Mouse (Mus musculus): Measurements from ENCODE around the gene Oas1h.

The Oas1h gene

GRCm38 (mm10) chr5:120898726-120899125 is 37.5 kb downstream of the Oas1h start:
- ChIA-PET CTCF (interaction anchor here in 2 of 4 experiments (0.6 kb wide), 2 partner anchors 11 to 115 kb away, joined by 5 to 7 read pairs; partner anchors contain the start of gene Oas1g (in 1 of the 2)), POLR2A (interaction anchor here in 2 of 4 experiments (0.9 to 7.2 kb wide), 7 partner anchors 8 to 46 kb away, joined by 3 to 71 read pairs (median 19); partner anchors contain the start of genes Oas1g (in 2 of the 2) and Oas1a (in 1 of the 2))

- ChIA-PET CTCF (interaction anchor here in 1 of 4 experiments (0.6 kb wide), 1 partner anchor 99 kb away, joined by 3 read pairs; no protein-coding TSS in a partner anchor), POLR2A (interaction anchor here in 2 of 4 experiments (0.7 to 7.2 kb wide), 8 partner anchors 8 to 1525 kb away, joined by 3 to 71 read pairs (median 8); partner anchors contain the start of gene Oas1g (in 2 of the 2))
Measured at GRCm38 (mm10) chr5:120900666-120901065, 39.4 kb downstream of the Oas1h start.

GRCm38 (mm10) chr5:120902056-120902455 is 40.8 kb downstream of the Oas1h start:
- CTCF ChIA-PET, result no interaction called here
- POLR2A ChIA-PET, result interaction anchor here in 2 of 4 experiments (0.6 to 7.2 kb wide), 5 partner anchors 10 to 86 kb away, joined by 3 to 71 read pairs (median 6); partner anchors contain the start of gene Oas1g (in 1 of the 2)

- POLR2A ChIA-PET, result interaction anchor here (0.6 to 3.4 kb wide), 31 partner anchors 7 to 1306 kb away, joined by 3 to 36 read pairs (median 4); partner anchors contain the start of genes Oas1c (in 2 of the 4), Oas1g (in 2 of the 4) and Oas1h (in 1 of the 4)
- CTCF ChIA-PET, result interaction anchor here (0.5 to 1.1 kb wide), 14 partner anchors 19 to 1103 kb away, joined by 3 to 7 read pairs (median 4); partner anchors contain the start of genes Oas1g (in 2 of the 4) and Oas1c (in 1 of the 4)
Measured at GRCm38 (mm10) chr5:120906791-120907733, 45.8 kb downstream of the Oas1h start, which contains the start of gene Oas1a. Gene Oas1a, minus strand, starts transcription at chr5:120907521.

GRCm38 (mm10) chr5:120908196-120908920 is 47.1 kb downstream of the Oas1h start:
- CTCF ChIA-PET, result interaction anchor here (0.6 to 1.1 kb wide), 7 partner anchors 21 to 770 kb away, joined by 3 to 16 read pairs (median 6); partner anchors contain the start of gene Oas1g (in 1 of the 4)
- POLR2A ChIA-PET, result interaction anchor here (0.6 to 3.4 kb wide), 23 partner anchors 9 to 425 kb away, joined by 3 to 36 read pairs (median 5); partner anchors contain the start of genes Oas1c (in 2 of the 4), Oas1g (in 2 of the 4) and Oas1h (in 1 of the 4)

- ChIA-PET CTCF (interaction anchor here (0.6 to 1.5 kb wide), 9 partner anchors 13 to 309 kb away, joined by 3 to 9 read pairs (median 4); partner anchors contain the start of genes Oas1c (in 1 of the 4) and Oas1g (in 1 of the 4)), POLR2A (interaction anchor here in 3 of 4 experiments (0.6 to 1.2 kb wide), 3 partner anchors 23 to 27 kb away, joined by 3 to 5 read pairs (median 4); partner anchors contain the start of gene Oas1g (in 1 of the 3))
Measured at GRCm38 (mm10) chr5:120914204-120914603, 53.0 kb downstream of the Oas1h start, which contains the start of gene Oas1d. Gene Oas1d, plus strand, starts transcription at chr5:120914536.

- CTCF ChIA-PET, result interaction anchor here in 2 of 4 experiments (0.6 kb wide), 3 partner anchors 64 to 1257 kb away, joined by 3 to 5 read pairs (median 4); no protein-coding TSS in a partner anchor
- POLR2A ChIA-PET, result interaction anchor here in 2 of 4 experiments (1.0 to 1.5 kb wide), 3 partner anchors 10 to 31 kb away, joined by 4 read pairs; no protein-coding TSS in a partner anchor
Measured at GRCm38 (mm10) chr5:120919156-120919935, 58.1 kb downstream of the Oas1h start.

- CTCF ChIA-PET, result no interaction called here
Measured at GRCm38 (mm10) chr5:120920296-120920695, 59.1 kb downstream of the Oas1h start.

More at GRCm38 (mm10) chr5:120920296-120920695, 59.1 kb downstream of the Oas1h start:
- POLR2A ChIA-PET, result no interaction called here

All from embryonic stem cell, embryonic (primary cell).